Mouse (Mus musculus): ENCODE results near the gene Utp20. TPM values are rescaled to one million over a fixed set of nuclear protein-coding genes. Genes with fewer than 3 reads are reported as not detected.

The Utp20 gene
- total RNA-seq, 2 experiments from 2014 or later = 6.6 to 20.8 TPM

GRCm38 (mm10) chr10:88725343-88725742 is 101.3 kb downstream of the Utp20 start:
- no peak for ATAC-seq (replicated peaks; ENCODE audit: low FRiP score, poor library complexity, severe bottlenecking)

GRCm38 (mm10) chr10:88719618-88720017 is 107.0 kb downstream of the Utp20 start:
- ATAC-seq (replicated peaks; ENCODE audit: low FRiP score, poor library complexity, severe bottlenecking) = no peak

DNA sequence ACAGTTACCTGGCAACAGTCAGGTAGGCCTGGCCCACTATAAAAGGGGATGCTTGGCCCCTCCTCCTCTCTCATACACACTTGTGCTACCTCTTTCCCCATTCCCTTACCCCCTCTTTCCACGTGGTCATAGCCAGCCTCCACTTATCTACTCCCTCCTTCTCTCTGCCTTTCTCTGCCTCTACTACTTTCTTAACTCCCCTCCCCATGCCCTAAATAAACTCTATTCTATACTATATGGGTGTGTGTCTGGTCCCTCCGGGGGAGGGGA is 108.9 kb downstream of the Utp20 start:
- no peak for ATAC-seq (replicated peaks; ENCODE audit: low FRiP score, poor library complexity, severe bottlenecking)

DNA sequence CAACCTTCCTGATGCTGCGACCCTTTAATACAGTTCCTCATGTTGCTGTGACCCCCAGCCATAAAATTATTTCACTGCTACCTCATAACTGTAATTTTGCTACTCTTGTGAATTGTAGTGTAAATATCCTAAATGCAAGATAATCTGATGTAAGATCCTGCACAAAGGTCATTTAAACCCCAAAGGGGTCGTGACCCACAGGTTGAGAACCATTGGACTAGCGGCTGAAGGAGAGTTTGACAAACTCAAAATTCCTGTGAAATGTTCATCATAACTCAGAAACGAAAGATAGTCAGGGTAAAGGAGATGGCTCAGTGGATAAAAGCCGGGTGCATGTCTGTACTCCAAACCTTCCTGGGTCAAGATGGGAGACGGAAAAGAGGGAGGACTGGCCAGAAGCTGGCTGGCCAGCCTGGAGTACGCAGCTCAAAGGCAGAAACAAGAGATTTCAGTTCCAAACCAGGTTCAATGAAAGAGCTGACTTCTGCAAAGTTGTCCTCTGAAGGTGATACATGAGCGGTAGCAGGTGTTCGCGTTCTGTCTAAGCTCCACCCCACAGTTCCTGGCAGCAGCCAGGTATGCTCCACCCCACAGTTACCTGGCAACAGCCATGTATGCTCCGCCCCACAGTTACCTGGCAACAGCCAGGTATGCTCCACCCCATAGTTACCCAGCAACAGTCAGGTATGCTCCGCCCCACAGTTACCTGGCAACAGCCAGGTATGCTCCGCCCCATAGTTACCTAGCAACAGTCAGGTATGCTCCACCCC is 109.4 kb downstream of the Utp20 start:
- no peak for ATAC-seq (replicated peaks; ENCODE audit: low FRiP score, poor library complexity, severe bottlenecking)

GRCm38 (mm10) chr10:88715621-88716020 is 111.0 kb downstream of the Utp20 start:
- ATAC-seq (replicated peaks; ENCODE audit: low FRiP score, poor library complexity, severe bottlenecking) = no peak

DNA sequence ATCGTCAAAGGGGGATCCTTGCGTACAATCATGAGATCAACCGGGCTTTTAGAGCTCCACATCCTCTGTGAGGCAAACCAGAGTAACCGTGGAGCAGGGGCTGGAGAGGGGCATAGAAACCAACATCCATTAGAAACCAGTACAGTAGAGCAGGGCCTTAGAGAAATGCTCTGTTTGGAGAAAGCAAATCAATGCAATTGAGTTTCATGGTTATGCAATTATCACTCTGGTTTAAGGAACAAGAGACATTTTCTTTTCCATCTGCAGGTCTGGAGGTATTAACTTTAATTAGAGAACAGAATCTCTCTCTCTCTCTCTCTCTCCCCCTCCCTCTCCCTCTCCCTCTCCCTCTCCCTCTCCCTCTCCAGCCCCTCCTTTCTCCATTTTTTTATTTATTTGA is 111.9 kb downstream of the Utp20 start:
- no peak for ATAC-seq (replicated peaks; ENCODE audit: low FRiP score, poor library complexity, severe bottlenecking)

GRCm38 (mm10) chr10:88712359-88712758 is 114.2 kb downstream of the Utp20 start:
- no peak for ATAC-seq (replicated peaks; ENCODE audit: low FRiP score, poor library complexity, severe bottlenecking)

- ATAC-seq (replicated peaks; ENCODE audit: low FRiP score, poor library complexity, severe bottlenecking) = no peak
Observed at GRCm38 (mm10) chr10:88708671-88709523, 117.7 kb downstream of the Utp20 start.

GRCm38 (mm10) chr10:88700938-88701337 is 125.7 kb downstream of the Utp20 start:
- ATAC-seq (replicated peaks; ENCODE audit: low FRiP score, poor library complexity, severe bottlenecking) = no peak

Other genes starting within 250 kb of the Utp20 start
- gene Mybpc1, start 221.7 kb downstream of the Utp20 start, total RNA-seq (2015; ENCODE audit: low replicate concordance) = not detected in 2 replicates
- not detected in 2 replicates for gene Mybpc1, start 221.7 kb downstream of the Utp20 start, total RNA-seq (2017; ENCODE audit: low replicate concordance)
- 4.6 and 10.4 TPM in 2 replicates for gene Spic, start 141.8 kb downstream of the Utp20 start, total RNA-seq (2015; ENCODE audit: low replicate concordance)
- gene Spic, start 141.8 kb downstream of the Utp20 start, total RNA-seq (2017; ENCODE audit: low replicate concordance) = 5.3 and 15.9 TPM in 2 replicates
- 19.4 and 22.9 TPM in 2 replicates for gene Arl1, start 95.9 kb downstream of the Utp20 start, total RNA-seq (2015; ENCODE audit: low replicate concordance)
- 9.5 and 26.6 TPM in 2 replicates for gene Arl1, start 95.9 kb downstream of the Utp20 start, total RNA-seq (2017; ENCODE audit: low replicate concordance)
- not detected in 2 replicates for gene Slc5a8, start 59.2 kb upstream of the Utp20 start, total RNA-seq (2015; ENCODE audit: low replicate concordance)
- not detected in 2 replicates for gene Slc5a8, start 59.2 kb upstream of the Utp20 start, total RNA-seq (2017; ENCODE audit: low replicate concordance)